Mouse (Mus musculus) embryonic facial prominence, embryonic 12.5 days (tissue): ENCODE measurements around the gene Tmc7. TPM values are rescaled to one million over a fixed set of nuclear protein-coding genes. Genes with fewer than 3 reads are reported as not detected.
A peak's percentile ranks its signal among the peaks of the same experiment; 100 is the strongest.

Experiments used
- ATAC-seq: fragments of 200-750 bp; cut with Nextera tagmentation; 2 replicates; pipeline ENCODE4 v1.8.0; 2017; ENCODE audit not compliant: insufficient number of reproducible peaks, insufficient read depth, low FRiP score, low TSS enrichment
- H3K27ac ChIP-seq: fragments of 300-500 bp; sonication (generic); 2 replicates; pipeline ENCODE4 v1.5.1; 2016; ENCODE audit warnings: mild to moderate bottlenecking
- H3K27me3 ChIP-seq: fragments of 300-500 bp; sonication (generic); 2 replicates; pipeline ENCODE4 v1.6.1; 2016; ENCODE audit warnings: mild to moderate bottlenecking, moderate library complexity
- H3K36me3 ChIP-seq: fragments of 300-500 bp; sonication (generic); 2 replicates; pipeline ENCODE4 v1.6.1; 2016; ENCODE audit warnings: mild to moderate bottlenecking
- H3K4me1 ChIP-seq: fragments of 300-500 bp; sonication (generic); 2 replicates; pipeline ENCODE4 v1.6.1; 2016
- H3K4me2 ChIP-seq: fragments of 300-500 bp; sonication (generic); replicated peaks from 2 replicates; pipeline ENCODE4 v1.6.1; 2016; ENCODE audit warnings: mild to moderate bottlenecking, moderate library complexity
- H3K4me3 ChIP-seq: fragments of 300-500 bp; sonication (generic); 2 replicates; pipeline ENCODE4 v1.5.1; 2016; ENCODE audit warnings: mild to moderate bottlenecking
- H3K9ac ChIP-seq: fragments of 300-500 bp; sonication (generic); 2 replicates; pipeline ENCODE4 v1.6.1; 2016; ENCODE audit warnings: mild to moderate bottlenecking, moderate library complexity
- H3K9me3 ChIP-seq: fragments of 300-500 bp; sonication (generic); 2 replicates; pipeline ENCODE4 v1.6.1; 2016; ENCODE audit warnings: mild to moderate bottlenecking, moderate library complexity
- WGBS: fragments of 180-500 bp; shearing (Covaris S2); methylation state at CpG from one replicate; pipeline ENCODE4 v1.1.7; 2016; 5-methylcytosine and 5-hydroxymethylcytosine counted together
- polyA plus RNA-seq: library from polyadenylated mRNA; unstranded; fragments of >200 nt; fragmentation: Nextera tagmentation; extraction: Ambion mirVana; gene quantifications from 2 replicates; pipeline ENCODE4 v1.2.1, GENCODE M21; 2016

The Tmc7 gene
- polyA plus RNA-seq, 1 experiment from 2014 or later: 6.2 TPM

GRCm38 (mm10) chr7:118604842-118605241 lies 20.3 kb upstream of the Tmc7 start:
- H3K27me3 ChIP-seq: no peaks in the 10 kb centered on the region
- H3K9me3 ChIP-seq: no peaks in the 10 kb centered on the region
- no peaks in the 10 kb centered on the region for H3K4me1 ChIP-seq
- WGBS: 88% methylated on average over 8 of the region's 8 CpGs
- no peak overlapping the region for H3K4me3 ChIP-seq
- no peaks in the 10 kb centered on the region for H3K36me3 ChIP-seq
- no peak overlapping the region for H3K9ac ChIP-seq
- ATAC-seq: no peak
- H3K4me2 ChIP-seq: no peak overlapping the region
- no peak overlapping the region for H3K27ac ChIP-seq

GRCm38 (mm10) chr7:118599954-118600631 lies 15.6 kb upstream of the Tmc7 start:
- WGBS: 71% methylated on average over 12 of the region's 12 CpGs
- no peaks in the 10 kb centered on the region for H3K9me3 ChIP-seq
- no peak overlapping the region for H3K9ac ChIP-seq
- ATAC-seq: no peak
- H3K4me1 ChIP-seq: peaks cover 8% of the 10 kb centered on the region
- H3K36me3 ChIP-seq: no peaks in the 10 kb centered on the region
- no peak overlapping the region for H3K4me3 ChIP-seq
- peaks cover 28% of the 10 kb centered on the region for H3K27me3 ChIP-seq
- H3K4me2 ChIP-seq: no peak overlapping the region
- no peak overlapping the region for H3K27ac ChIP-seq

DNA sequence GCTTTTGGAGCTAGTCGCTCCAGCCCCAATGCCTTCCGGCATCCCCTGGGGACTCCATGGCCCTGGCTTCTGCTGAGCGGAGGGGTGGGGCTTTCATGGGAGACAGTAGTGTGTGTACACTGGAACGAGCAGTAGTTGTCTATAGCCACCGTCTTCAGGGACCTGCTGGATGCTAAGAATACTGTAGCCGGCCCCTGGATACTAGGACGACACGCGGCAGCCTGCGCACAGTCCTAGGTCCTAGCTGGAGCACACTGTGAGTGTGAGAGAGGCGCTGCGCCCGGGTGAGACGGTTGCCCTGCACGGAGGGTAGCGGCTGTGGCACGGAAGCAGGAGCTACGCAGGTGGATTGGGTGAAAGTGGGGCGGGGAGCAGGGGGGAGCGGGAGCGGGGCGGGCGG lies 12.7 kb upstream of the Tmc7 start, which contains the start of gene Tmc5:
Gene Tmc5, plus strand, starts transcription at position 97 of the 400 bp plus-strand sequence.
- 0 out of 2 replicates have a peak within 1 kb of the TSS, but pooled peaks have one; percentile 24 for H3K9ac ChIP-seq
- 5% methylated on average over 23 of the region's 23 CpGs for WGBS
- H3K36me3 ChIP-seq: no peaks in the 10 kb centered on the region
- ATAC-seq: peak; percentile 37; the same call in 1 of the 2 replicates
- peaks cover 21% of the 10 kb centered on the region for H3K4me1 ChIP-seq
- no peaks in the 10 kb centered on the region for H3K9me3 ChIP-seq
- H3K27me3 ChIP-seq: peaks cover 28% of the 10 kb centered on the region
- no peak within 1 kb of the TSS for H3K27ac ChIP-seq
- H3K4me2 ChIP-seq: peak within 1 kb of the TSS; percentile 46
- H3K4me3 ChIP-seq: peak within 1 kb of the TSS; percentile 25

DNA sequence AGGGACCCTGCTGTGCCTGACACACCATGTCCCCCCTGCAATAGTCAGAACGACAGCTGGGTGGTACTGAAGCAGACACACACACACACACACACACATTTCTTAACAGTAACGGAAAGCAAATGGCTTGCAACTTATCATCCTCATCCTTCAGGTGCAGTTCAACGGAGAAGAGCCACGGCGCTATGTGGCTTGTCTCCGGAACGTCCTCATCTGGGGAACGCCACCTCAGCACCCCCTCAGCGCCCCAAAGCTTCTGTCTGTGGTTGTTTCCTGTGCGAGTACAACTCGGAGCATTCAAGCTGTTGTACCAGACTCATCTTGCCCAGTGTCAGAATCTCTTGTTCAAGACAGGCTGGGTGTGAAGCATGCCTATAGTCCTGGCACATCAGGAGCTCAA lies 11.7 kb upstream of the Tmc7 start:
- ATAC-seq: no peak
- H3K4me2 ChIP-seq: no peak overlapping the region
- WGBS: 79% methylated on average over 11 of the region's 11 CpGs
- H3K36me3 ChIP-seq: no peaks in the 10 kb centered on the region
- no peaks in the 10 kb centered on the region for H3K9me3 ChIP-seq
- no peak overlapping the region for H3K27ac ChIP-seq
- H3K4me1 ChIP-seq: peaks cover 24% of the 10 kb centered on the region
- H3K9ac ChIP-seq: no peak overlapping the region
- no peak overlapping the region for H3K4me3 ChIP-seq
- H3K27me3 ChIP-seq: peaks cover 28% of the 10 kb centered on the region

- Histone ChIP-seq H3K9ac (no peak overlapping the region), H3K4me3 (peak overlapping the region; percentile 13; the same call in 1 of the 2 replicates), H3K4me1 (peaks cover 24% of the 10 kb centered on the region), H3K36me3 (no peaks in the 10 kb centered on the region), H3K9me3 (no peaks in the 10 kb centered on the region), H3K27me3 (peaks cover 28% of the 10 kb centered on the region), H3K27ac (no peak overlapping the region), H3K4me2 (peak overlapping the region; percentile 43)
- 1% methylated on average over 14 of the region's 14 CpGs for WGBS
- ATAC-seq: no peak
Measured at GRCm38 (mm10) chr7:118595228-118595627, 10.7 kb upstream of the Tmc7 start.

- 33% methylated on average over 10 of the region's 10 CpGs for WGBS
- Histone ChIP-seq H3K4me3 (no peak overlapping the region), H3K27me3 (peaks cover 28% of the 10 kb centered on the region), H3K4me2 (peak overlapping the region; percentile 43), H3K27ac (peak overlapping the region; percentile 48; the same call in 1 of the 2 replicates), H3K9ac (no peak overlapping the region), H3K36me3 (no peaks in the 10 kb centered on the region), H3K9me3 (no peaks in the 10 kb centered on the region), H3K4me1 (peaks cover 24% of the 10 kb centered on the region)
- no peak for ATAC-seq
Measured at GRCm38 (mm10) chr7:118594611-118595010, 10.1 kb upstream of the Tmc7 start.

- peak; percentile 62; the same call in 1 of the 2 replicates for ATAC-seq
- no peak overlapping the region for H3K9ac ChIP-seq
- H3K4me2 ChIP-seq: peak overlapping the region; percentile 43; the same call in 1 of the 2 replicates
- H3K4me3 ChIP-seq: no peak overlapping the region
- peaks cover 28% of the 10 kb centered on the region for H3K27me3 ChIP-seq
- WGBS: 10% methylated on average over 9 of the region's 9 CpGs
- peaks cover 24% of the 10 kb centered on the region for H3K4me1 ChIP-seq
- peak overlapping the region; percentile 77 for H3K27ac ChIP-seq
- H3K9me3 ChIP-seq: no peaks in the 10 kb centered on the region
- no peaks in the 10 kb centered on the region for H3K36me3 ChIP-seq
Measured at GRCm38 (mm10) chr7:118593567-118594407, 9.3 kb upstream of the Tmc7 start.

GRCm38 (mm10) chr7:118592146-118592545 lies 7.6 kb upstream of the Tmc7 start:
- Histone ChIP-seq H3K4me1 (peaks cover 18% of the 10 kb centered on the region), H3K9ac (no peak overlapping the region), H3K4me3 (no peak overlapping the region), H3K27me3 (peaks cover 15% of the 10 kb centered on the region), H3K9me3 (no peaks in the 10 kb centered on the region), H3K4me2 (no peak overlapping the region), H3K27ac (no peak overlapping the region), H3K36me3 (no peaks in the 10 kb centered on the region)
- WGBS: 17% methylated on average over 6 of the region's 6 CpGs
- no peak for ATAC-seq

DNA sequence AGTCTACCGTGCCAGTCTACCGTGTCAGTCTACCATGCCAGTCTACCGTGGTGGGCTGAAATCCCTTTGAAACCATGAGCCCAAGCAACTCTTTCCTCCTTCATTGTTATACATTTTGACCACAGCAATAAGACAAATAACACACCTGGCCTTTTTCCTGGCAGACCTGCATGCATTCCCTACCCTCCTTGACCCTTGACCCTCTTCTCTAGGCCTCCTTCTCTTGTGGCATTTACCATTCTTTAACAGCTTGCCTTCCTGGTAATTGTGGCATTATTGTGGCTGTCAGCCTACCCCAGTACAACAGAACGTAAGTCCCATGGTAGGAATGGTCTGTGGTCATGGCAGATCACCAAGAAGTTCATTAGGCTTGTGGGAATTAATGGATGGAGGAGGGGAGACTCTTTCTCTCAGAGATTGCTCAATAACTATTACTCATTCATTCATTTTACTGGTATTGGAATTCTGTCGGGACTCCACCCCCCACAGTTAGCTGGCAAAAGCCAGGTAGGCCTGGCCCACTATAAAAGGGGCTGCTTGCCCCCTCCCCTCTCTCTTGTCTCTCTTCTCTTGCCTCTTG lies 6.3 kb upstream of the Tmc7 start:
- Histone ChIP-seq H3K27ac (no peak overlapping the region), H3K27me3 (0 out of 2 replicates have a peak, but pooled peaks cover 2% of the 10 kb centered on the region), H3K9ac (no peak overlapping the region), H3K4me1 (peaks cover 16% of the 10 kb centered on the region), H3K4me3 (no peak overlapping the region), H3K4me2 (no peak overlapping the region), H3K9me3 (no peaks in the 10 kb centered on the region), H3K36me3 (no peaks in the 10 kb centered on the region)
- ATAC-seq: no peak
- 96% methylated on average over 5 of the region's 5 CpGs for WGBS

- Histone ChIP-seq H3K4me1 (peaks cover 8% of the 10 kb centered on the region), H3K36me3 (no peaks in the 10 kb centered on the region), H3K9me3 (no peaks in the 10 kb centered on the region), H3K27ac (no peak overlapping the region), H3K9ac (no peak overlapping the region), H3K4me2 (no peak overlapping the region), H3K27me3 (no peaks in the 10 kb centered on the region), H3K4me3 (no peak overlapping the region)
- 75% methylated on average over 6 of the region's 6 CpGs for WGBS
- no peak for ATAC-seq
Measured at GRCm38 (mm10) chr7:118585856-118586255, 1.3 kb upstream of the Tmc7 start.

DNA sequence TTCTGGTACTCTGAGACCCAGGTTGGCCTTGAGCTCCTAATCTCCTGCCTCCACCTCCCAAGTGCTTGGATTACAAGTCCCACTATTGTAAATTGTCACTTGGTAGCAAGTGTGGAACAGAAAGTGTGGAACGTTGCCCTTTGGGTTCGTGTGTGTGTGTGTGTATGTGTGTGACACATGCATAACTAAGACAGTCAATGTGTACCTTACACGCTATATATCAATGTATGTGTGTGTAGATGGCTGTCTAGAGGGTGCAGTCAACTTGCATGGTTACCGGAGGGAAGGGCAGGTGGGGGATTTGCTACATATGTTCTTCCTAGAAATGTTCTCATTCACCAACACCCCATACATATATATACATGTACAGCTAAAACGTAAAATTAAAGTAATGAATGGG lies 390 bp upstream of the Tmc7 start:
- 65% methylated on average over 5 of the region's 5 CpGs for WGBS
- Histone ChIP-seq H3K9ac (no peak overlapping the region), H3K4me1 (peaks cover 8% of the 10 kb centered on the region), H3K9me3 (0 out of 2 replicates have a peak, but pooled peaks cover 6% of the 10 kb centered on the region), H3K4me3 (peak overlapping the region; percentile 66), H3K36me3 (no peaks in the 10 kb centered on the region), H3K27me3 (no peaks in the 10 kb centered on the region), H3K27ac (no peak overlapping the region), H3K4me2 (peak overlapping the region; percentile 87)
- no peak for ATAC-seq
